Mouse (Mus musculus): ENCODE data around the gene Meis1.

GRCm38 (mm10) chr11:18912311-18913019 is 106.3 kb downstream of the Meis1 start:
- TF ChIP-seq CTCF (IDR thresholded peaks at IDR 0.05; ENCODE audit: insufficient read depth, low read depth, low read length) (no peak), POLR2A (IDR thresholded peaks at IDR 0.05; ENCODE audit: insufficient read depth, low read depth, low read length) (no peak)
